Mouse (Mus musculus) ES-E14 (cell line): ENCODE measurements at regions not wholly inside any gene's neighbourhood (a gene's known extent, or its start where the extent isn't known, plus 50 kb on each side); places are given as distances from the start of the nearest gene placed in this dataset.

Experiments used
- DNase-seq: peaks from one replicate; pipeline ENCODE4 v3.0.0-alpha.2; 2013; ENCODE audit warnings: low read depth, low spot score
- H3K27ac ChIP-seq: 2 replicates; pipeline ENCODE4 v1.5.1; 2012; ENCODE audit warnings: low read depth, mild to moderate bottlenecking, low read length, moderate library complexity, mixed read lengths; ENCODE audit not compliant: poor library complexity, insufficient read depth, severe bottlenecking
- H3K36me3 ChIP-seq: 2 replicates; pipeline ENCODE4 v1.6.1; 2012; ENCODE audit warnings: mild to moderate bottlenecking, low read length, moderate library complexity, mixed read lengths; ENCODE audit not compliant: control insufficient read depth, poor library complexity, insufficient read depth, severe bottlenecking
- H3K4me1 ChIP-seq, 2 experiments: fragments of 150-350 bp in 1 of 2; sonication (generic) in 1 of 2; 2 replicates each; pipeline ENCODE4 v1.6.1; 2012; ENCODE audit warnings: low read length in 2 of 2, mild to moderate bottlenecking in 1 of 2, mixed read lengths in 1 of 2; ENCODE audit not compliant: control insufficient read depth in 2 of 2, insufficient read depth in 2 of 2, poor library complexity in 1 of 2
- H3K4me3 ChIP-seq, 2 experiments: fragments of 150-350 bp in 1 of 2; sonication (generic) in 1 of 2; 2 replicates each; pipeline ENCODE4 v1.5.1; 2012; ENCODE audit warnings: low read length in 2 of 2, low read depth in 1 of 2, mild to moderate bottlenecking in 1 of 2, mixed read lengths in 1 of 2; ENCODE audit not compliant: insufficient read depth in 1 of 2, poor library complexity in 1 of 2, severe bottlenecking in 1 of 2
- H3K9ac ChIP-seq: 2 replicates; pipeline ENCODE4 v1.6.1; 2012; ENCODE audit warnings: low read depth, mild to moderate bottlenecking, low read length, mixed read lengths; ENCODE audit not compliant: poor library complexity, insufficient read depth, severe bottlenecking
- H3K9me3 ChIP-seq: fragments of 150-350 bp; sonication (generic); 2 replicates; pipeline ENCODE4 v1.6.1; 2012; ENCODE audit warnings: low read depth, mild to moderate bottlenecking, low read length; ENCODE audit not compliant: control insufficient read depth, insufficient read depth
- CHD2 ChIP-seq: IDR thresholded peaks from 2 replicates; pipeline ENCODE4 v1.6.1; 2014; ENCODE audit warnings: mild to moderate bottlenecking, low read depth, low read length, inconsistent platforms
- HCFC1 ChIP-seq: IDR thresholded peaks from 2 replicates; pipeline ENCODE4 v1.6.1; 2012; ENCODE audit warnings: low read length, inconsistent platforms, borderline replicate concordance; ENCODE audit not compliant: insufficient read depth
- MAFK ChIP-seq: IDR thresholded peaks from 2 replicates; pipeline ENCODE4 v1.6.1; 2014; ENCODE audit warnings: mild to moderate bottlenecking, low read depth, low read length, inconsistent platforms; ENCODE audit not compliant: insufficient read depth
- ZC3H11A ChIP-seq: IDR thresholded peaks from 2 replicates; pipeline ENCODE4 v1.6.1; 2012; ENCODE audit warnings: low read depth, mild to moderate bottlenecking, inconsistent platforms, low read length, borderline replicate concordance
- ZNF384 ChIP-seq: IDR thresholded peaks from 2 replicates; pipeline ENCODE4 v1.6.1; 2012; ENCODE audit warnings: low read depth, low read length, inconsistent platforms
- in situ Hi-C, 2 experiments: fragments of 600-800 bp; cut with MboI; formaldehyde crosslinking; loops; one replicate each; pipeline ENCODE4 v1.15.1; 2025; ENCODE audit warnings: low sequenced_read_pairs in 2 of 2, inconsistent platforms in 1 of 2; ENCODE audit not compliant: unreplicated experiment in 2 of 2

- H3K4me3 ChIP-seq: no peak overlapping the region
- H3K9ac ChIP-seq: no peak overlapping the region
- peak overlapping the region; percentile 31; the same call in 1 of the 2 replicates for H3K27ac ChIP-seq
- in situ Hi-C loops: no loop called here
- no peak for TF ChIP-seq MAFK
- TF ChIP-seq CHD2: no peak
- TF ChIP-seq ZC3H11A: no peak
- no peak for TF ChIP-seq ZNF384
- TF ChIP-seq HCFC1: no peak
- DNase-seq: peak; percentile 39
- H3K4me1 ChIP-seq: peaks cover 0 to 8% of the 10 kb centered on the region in 2 experiments; a peak in 2 of 4 replicates
- H3K9me3 ChIP-seq: no peaks in the 10 kb centered on the region
- H3K36me3 ChIP-seq: no peaks in the 10 kb centered on the region; the same call in 1 of the 2 replicates
Observed at GRCm38 (mm10) chr3:118194754-118195153, 326.0 kb upstream of the Snx7 start.

- no peak for TF ChIP-seq HCFC1
- no peak for TF ChIP-seq MAFK
- TF ChIP-seq ZNF384: no peak
- no peak for TF ChIP-seq ZC3H11A
- no peak for TF ChIP-seq CHD2
- Histone ChIP-seq H3K36me3 (no peaks in the 10 kb centered on the region), H3K4me1 (no peaks in the 10 kb centered on the region), H3K9ac (no peak overlapping the region), H3K27ac (no peak overlapping the region), H3K9me3 (no peaks in the 10 kb centered on the region), H3K4me3 (no peak overlapping the region)
- DNase-seq: no peak
- in situ Hi-C loops: no loop called here
Observed at GRCm38 (mm10) chr3:118189382-118189781, 320.6 kb upstream of the Snx7 start.

GRCm38 (mm10) chr3:118177446-118177845, 308.7 kb upstream of the Snx7 start:
- H3K36me3 ChIP-seq: no peaks in the 10 kb centered on the region
- in situ Hi-C loops: no loop called here
- no peak overlapping the region for H3K9ac ChIP-seq
- no peaks in the 10 kb centered on the region for H3K4me1 ChIP-seq
- no peaks in the 10 kb centered on the region for H3K9me3 ChIP-seq
- TF ChIP-seq ZC3H11A (no peak), ZNF384 (no peak), HCFC1 (no peak), CHD2 (no peak), MAFK (no peak)
- H3K4me3 ChIP-seq: no peak overlapping the region
- H3K27ac ChIP-seq: no peak overlapping the region
- no peak for DNase-seq

- no peak for DNase-seq
- Histone ChIP-seq H3K9ac (no peak overlapping the region), H3K4me1 (no peaks in the 10 kb centered on the region), H3K27ac (no peak overlapping the region), H3K36me3 (no peaks in the 10 kb centered on the region), H3K9me3 (no peaks in the 10 kb centered on the region), H3K4me3 (no peak overlapping the region)
- TF ChIP-seq MAFK: no peak
- no peak for TF ChIP-seq ZC3H11A
- TF ChIP-seq HCFC1: no peak
- no peak for TF ChIP-seq ZNF384
- in situ Hi-C loops: no loop called here
Observed at GRCm38 (mm10) chr3:118162916-118163315, 294.2 kb upstream of the Snx7 start.

GRCm38 (mm10) chr3:118144788-118145187, 276.1 kb upstream of the Snx7 start:
- TF ChIP-seq ZNF384: no peak
- no peak for TF ChIP-seq MAFK
- TF ChIP-seq HCFC1: no peak
- in situ Hi-C loops: no loop called here

More at GRCm38 (mm10) chr3:118144788-118145187, 276.1 kb upstream of the Snx7 start:
- Histone ChIP-seq H3K36me3 (no peaks in the 10 kb centered on the region), H3K4me1 (no peaks in the 10 kb centered on the region), H3K9me3 (no peaks in the 10 kb centered on the region), H3K4me3 (no peak overlapping the region), H3K9ac (no peak overlapping the region), H3K27ac (no peak overlapping the region)
- no peak for DNase-seq
